Mouse (Mus musculus) ES-Bruce4 (cell line): Measurements from ENCODE around the gene Tuba1a. TPM values are rescaled to one million over a fixed set of nuclear protein-coding genes. Genes with fewer than 3 reads are reported as not detected.
"Not testable (repeated sequence)": the region's sequence is repeated elsewhere in the genome, so short reads cannot be mapped to it uniquely, and the experiment has no call there.

Source experiments
- H3K27ac ChIP-seq: 2 replicates; pipeline ENCODE4 v1.5.1; 2012; ENCODE audit warnings: low read length, inconsistent platforms; ENCODE audit not compliant: insufficient read depth
- H3K27me3 ChIP-seq: 2 replicates; pipeline ENCODE4 v1.6.1; 2012; ENCODE audit warnings: mild to moderate bottlenecking, low read length, inconsistent platforms; ENCODE audit not compliant: control insufficient read depth, poor library complexity, insufficient read depth, severe bottlenecking
- H3K36me3 ChIP-seq: 2 replicates; pipeline ENCODE4 v1.6.1; 2012; ENCODE audit warnings: inconsistent platforms, mild to moderate bottlenecking, low read length, moderate library complexity; ENCODE audit not compliant: control insufficient read depth, poor library complexity, insufficient read depth, severe bottlenecking
- H3K4me1 ChIP-seq: one replicate; pipeline ENCODE4 v1.8.1; 2011; ENCODE audit warnings: low read length; ENCODE audit not compliant: control insufficient read depth, insufficient read depth
- H3K4me3 ChIP-seq: 2 replicates; pipeline ENCODE4 v1.5.1; 2011; ENCODE audit warnings: low read depth, mild to moderate bottlenecking, low read length
- H3K9ac ChIP-seq: 2 replicates; pipeline ENCODE4 v1.6.1; 2012; ENCODE audit warnings: low read depth, mild to moderate bottlenecking, inconsistent platforms; ENCODE audit not compliant: poor library complexity, severe bottlenecking
- H3K9me3 ChIP-seq: replicated peaks from 2 replicates; pipeline ENCODE4 v1.6.1; 2012; ENCODE audit warnings: mild to moderate bottlenecking, low read length, inconsistent platforms; ENCODE audit not compliant: control insufficient read depth, poor library complexity, insufficient read depth, severe bottlenecking
- CTCF ChIP-seq: IDR thresholded peaks from one replicate; pipeline ENCODE4 v1.8.1; 2011; ENCODE audit warnings: low read depth, low read length
- EP300 ChIP-seq: IDR thresholded peaks from 2 replicates; pipeline ENCODE4 v1.6.1; 2011; ENCODE audit warnings: low read depth, low read length; ENCODE audit not compliant: insufficient read depth
- POLR2A ChIP-seq: IDR thresholded peaks from one replicate; pipeline ENCODE4 v1.8.1; 2011; ENCODE audit warnings: low read length; ENCODE audit not compliant: insufficient read depth
- polyA plus RNA-seq: library from polyadenylated mRNA; stranded (reverse); fragments of >200 nt; gene quantifications from 2 replicates; pipeline ENCODE4 v1.2.4, GENCODE M21; 2011; ENCODE audit warnings: low read depth; ENCODE audit not compliant: missing spikeins, insufficient read depth, insufficient read length

Tuba1a gene
- polyA plus RNA-seq, 1 experiment = 700 TPM

GRCm38 (mm10) chr15:98952063-98952455, 1.4 kb downstream of the Tuba1a start:
- Histone ChIP-seq H3K9me3 (no peaks in the 10 kb centered on the region), H3K27ac (no peak overlapping the region), H3K36me3 (peaks cover 4% of the 10 kb centered on the region; the same call in 1 of the 2 replicates), H3K27me3 (no peaks in the 10 kb centered on the region), H3K4me1 (peaks cover 4% of the 10 kb centered on the region), H3K4me3 (peak overlapping the region; percentile 20; the same call in 1 of the 2 replicates), H3K9ac (no peak overlapping the region)
- no peak for TF ChIP-seq POLR2A
- TF ChIP-seq EP300 = no peak

- H3K27me3 ChIP-seq, H3K4me1 ChIP-seq, H3K27ac ChIP-seq, H3K4me3 ChIP-seq, H3K9ac ChIP-seq, H3K36me3 ChIP-seq, H3K9me3 ChIP-seq: not testable (repeated sequence)
Measured at GRCm38 (mm10) chr15:98951122-98952062, 2.1 kb downstream of the Tuba1a start.

GRCm38 (mm10) chr15:98949607-98949892, 4.0 kb downstream of the Tuba1a start:
- no peak overlapping the region for H3K9ac ChIP-seq
- H3K4me3 ChIP-seq = no peak overlapping the region

GRCm38 (mm10) chr15:98948857-98949606, 4.5 kb downstream of the Tuba1a start:
- Histone ChIP-seq H3K9ac (no peak overlapping the region), H3K36me3 (peaks cover 4% of the 10 kb centered on the region; the same call in 1 of the 2 replicates), H3K4me3 (no peak overlapping the region), H3K9me3 (no peaks in the 10 kb centered on the region), H3K27ac (no peak overlapping the region), H3K27me3 (no peaks in the 10 kb centered on the region), H3K4me1 (peaks cover 4% of the 10 kb centered on the region)
- TF ChIP-seq EP300 (no peak), CTCF (no peak), POLR2A (no peak)

More at GRCm38 (mm10) chr15:98949607-98949892, 4.0 kb downstream of the Tuba1a start:
- no peaks in the 10 kb centered on the region for H3K9me3 ChIP-seq
- H3K4me1 ChIP-seq = peaks cover 4% of the 10 kb centered on the region
- no peak for TF ChIP-seq EP300
- no peak for TF ChIP-seq CTCF
- TF ChIP-seq POLR2A = no peak
- no peaks in the 10 kb centered on the region for H3K27me3 ChIP-seq
- H3K36me3 ChIP-seq = peaks cover 4% of the 10 kb centered on the region; the same call in 1 of the 2 replicates
- H3K27ac ChIP-seq = no peak overlapping the region

- TF ChIP-seq POLR2A = no peak
- TF ChIP-seq EP300 = no peak
- TF ChIP-seq CTCF = no peak
- Histone ChIP-seq H3K4me3 (no peak overlapping the region), H3K27ac (no peak overlapping the region), H3K36me3 (peaks cover 4% of the 10 kb centered on the region; the same call in 1 of the 2 replicates), H3K9ac (no peak overlapping the region), H3K4me1 (peaks cover 3% of the 10 kb centered on the region), H3K9me3 (no peaks in the 10 kb centered on the region), H3K27me3 (no peaks in the 10 kb centered on the region)
Measured at GRCm38 (mm10) chr15:98948382-98948781, 5.1 kb downstream of the Tuba1a start.

- H3K4me3 ChIP-seq = no peak overlapping the region
- H3K27me3 ChIP-seq = no peaks in the 10 kb centered on the region
- H3K9me3 ChIP-seq = no peaks in the 10 kb centered on the region
- no peak overlapping the region for H3K27ac ChIP-seq
- TF ChIP-seq CTCF = no peak
- TF ChIP-seq POLR2A = no peak
- no peak for TF ChIP-seq EP300
- peaks cover 4% of the 10 kb centered on the region; the same call in 1 of the 2 replicates for H3K36me3 ChIP-seq
- no peak overlapping the region for H3K9ac ChIP-seq
- peaks cover 3% of the 10 kb centered on the region for H3K4me1 ChIP-seq
Measured at GRCm38 (mm10) chr15:98947884-98948283, 5.6 kb downstream of the Tuba1a start.
